Mouse (Mus musculus) heart, postnatal 0 days (tissue): ENCODE data around the gene Bdh2.

Experiments used
- CTCF ChIP-seq: IDR thresholded peaks from 2 replicates; pipeline ENCODE4 v1.5.1; 2016; ENCODE audit warnings: antibody characterized with exemption, control low read depth, low read depth
- EP300 ChIP-seq: IDR thresholded peaks from 2 replicates; pipeline ENCODE4 v1.6.1; 2016; ENCODE audit warnings: antibody characterized with exemption, low read depth

GRCm38 (mm10) chr3:135290249-135290894, 9.4 kb downstream of the Bdh2 start:
- peak; percentile 87 for TF ChIP-seq CTCF
- no peak for TF ChIP-seq EP300
